In genomic region chr11:8497136-8497535, GRCm38 (mm10) we compare ENCODE assay signal across 10 mouse cellular contexts.
DNase-seq lines count a peak whose midpoint lies in the region; ATAC-seq and TF ChIP-seq lines count a peak whose summit lies in the region.
"Had no signal": no experiment of that assay in that cellular context is flagged by ENCODE, and none has a peak within 500 bp of the region (broad histone marks: within the 10 kb centered on the region; RNA-seq: fewer than 3 reads in every experiment).

No protein-coding gene starts in this region.

- H3K4me2 ChIP-seq in forebrain, embryonic 16.5 days (ENCODE audit: low read length) = no peak overlapping the region
- H3K4me2 ChIP-seq in forebrain, embryonic 14.5 days (ENCODE audit: low read length) = no peak overlapping the region
- no peak overlapping the region for H3K4me2 ChIP-seq in intestine, embryonic 14.5 days (ENCODE audit: low read length)
- H3K4me2 ChIP-seq in intestine, postnatal 0 days (replicated peaks; ENCODE audit: low read depth) = no peak overlapping the region
- H3K4me2 ChIP-seq: liver, embryonic 12.5 days; midbrain, embryonic 15.5 days had no signal

- DNase-seq in forebrain, embryonic 14.5 days (ENCODE audit: low spot score) = no peak
- no peak for DNase-seq in intestine, embryonic 14.5 days (ENCODE audit: low spot score)
- peak; percentile 21 for DNase-seq in kidney, adult 18-20 months
- DNase-seq in lung, postnatal 36 days = peak; percentile 62
- no peak for DNase-seq in thymus, adult 18-20 months
- no peak for DNase-seq in adrenal gland, adult (ENCODE audit: inconsistent age in 2 of 2, low spot score in 1 of 2)

- H3K4me1 ChIP-seq in forebrain, embryonic 16.5 days (replicated peaks; ENCODE audit: control insufficient read depth, insufficient read depth, low read length) = peaks cover 13% of the 10 kb centered on the region
- H3K4me1 ChIP-seq in forebrain, embryonic 14.5 days (ENCODE audit: control insufficient read depth, insufficient read depth, low read length) = 0 out of 2 replicates have a peak, but pooled peaks cover 2% of the 10 kb centered on the region
- H3K4me1 ChIP-seq in intestine, embryonic 14.5 days (replicated peaks; ENCODE audit: control insufficient read depth, insufficient read depth, low read length) = peaks cover 26% of the 10 kb centered on the region
- H3K4me1 ChIP-seq in intestine, postnatal 0 days (replicated peaks; ENCODE audit: control insufficient read depth, insufficient read depth, low read length) = peaks cover 16% of the 10 kb centered on the region

- 0 out of 2 replicates have a peak, but pooled peaks have one; percentile 5 for ATAC-seq in forebrain, embryonic 16.5 days
- no peak for ATAC-seq in forebrain, embryonic 14.5 days
- 0 out of 2 replicates have a peak, but pooled peaks have one; percentile 5 for ATAC-seq in intestine, embryonic 14.5 days (replicated peaks; ENCODE audit: low FRiP score, low TSS enrichment, low read depth)
- ATAC-seq in intestine, postnatal 0 days = no peak
- ATAC-seq: liver, embryonic 12.5 days; midbrain, embryonic 15.5 days had no signal

- H3K9me3 ChIP-seq in forebrain, embryonic 16.5 days (ENCODE audit: control insufficient read depth, low read length) = no peaks in the 10 kb centered on the region
- H3K9me3 ChIP-seq in forebrain, embryonic 14.5 days (replicated peaks; ENCODE audit: control insufficient read depth, low read length) = no peaks in the 10 kb centered on the region
- H3K9me3 ChIP-seq in intestine, embryonic 14.5 days (ENCODE audit: control insufficient read depth, low read length) = no peaks in the 10 kb centered on the region
- no peaks in the 10 kb centered on the region for H3K9me3 ChIP-seq in intestine, postnatal 0 days (ENCODE audit: control insufficient read depth)
- H3K9me3 ChIP-seq: liver, embryonic 12.5 days; midbrain, embryonic 15.5 days had no signal

- no peaks in the 10 kb centered on the region for H3K27me3 ChIP-seq in forebrain, embryonic 16.5 days (replicated peaks; ENCODE audit: control insufficient read depth, insufficient read depth, low read length)
- H3K27me3 ChIP-seq in forebrain, embryonic 14.5 days (replicated peaks; ENCODE audit: control insufficient read depth, insufficient read depth, low read length) = no peaks in the 10 kb centered on the region
- H3K27me3 ChIP-seq in intestine, embryonic 14.5 days (replicated peaks; ENCODE audit: control insufficient read depth, insufficient read depth, low read length) = no peaks in the 10 kb centered on the region
- H3K27me3 ChIP-seq in intestine, postnatal 0 days (replicated peaks; ENCODE audit: control insufficient read depth, insufficient read depth, low read length) = no peaks in the 10 kb centered on the region
- H3K27me3 ChIP-seq: liver, embryonic 12.5 days; midbrain, embryonic 15.5 days had no signal

- no peak overlapping the region for H3K9ac ChIP-seq in forebrain, embryonic 16.5 days (replicated peaks; ENCODE audit: low read depth, low read length)
- no peak overlapping the region for H3K9ac ChIP-seq in forebrain, embryonic 14.5 days (ENCODE audit: low read length)
- no peak overlapping the region for H3K9ac ChIP-seq in intestine, embryonic 14.5 days (ENCODE audit: low read length)
- no peak overlapping the region for H3K9ac ChIP-seq in intestine, postnatal 0 days (ENCODE audit: low read depth, low read length)
- H3K9ac ChIP-seq: liver, embryonic 12.5 days; midbrain, embryonic 15.5 days had no signal

- 96% methylated on average over 6 of the region's 6 CpGs for WGBS in forebrain, embryonic 16.5 days
- WGBS in forebrain, embryonic 14.5 days = 90% methylated on average over 6 of the region's 6 CpGs
- WGBS in intestine, embryonic 14.5 days = 83% methylated on average over 6 of the region's 6 CpGs
- 62% methylated on average over 6 of the region's 6 CpGs for WGBS in intestine, postnatal 0 days

- TF ChIP-seq CTCF in intestine, postnatal 0 days (IDR thresholded peaks at IDR 0.05; ENCODE audit: low read depth) = no peak

- no peak overlapping the region for H3K4me3 ChIP-seq in forebrain, embryonic 16.5 days (replicated peaks; ENCODE audit: low read length)
- no peak overlapping the region for H3K4me3 ChIP-seq in forebrain, embryonic 14.5 days (ENCODE audit: low read depth, low read length)
- H3K4me3 ChIP-seq in intestine, embryonic 14.5 days (ENCODE audit: low read depth, low read length) = no peak overlapping the region
- no peak overlapping the region for H3K4me3 ChIP-seq in intestine, postnatal 0 days (ENCODE audit: low read depth, low read length)
- H3K4me3 ChIP-seq: liver, embryonic 12.5 days; midbrain, embryonic 15.5 days had no signal

- no peaks in the 10 kb centered on the region for H3K36me3 ChIP-seq in forebrain, embryonic 16.5 days (ENCODE audit: control insufficient read depth, insufficient read depth)
- H3K36me3 ChIP-seq in forebrain, embryonic 14.5 days (ENCODE audit: control insufficient read depth, insufficient read depth, low read length) = no peaks in the 10 kb centered on the region
- H3K36me3 ChIP-seq in intestine, embryonic 14.5 days (ENCODE audit: control insufficient read depth, insufficient read depth, low read length) = peaks cover 31% of the 10 kb centered on the region
- peaks cover 26% of the 10 kb centered on the region for H3K36me3 ChIP-seq in intestine, postnatal 0 days (ENCODE audit: control insufficient read depth, insufficient read depth)
- H3K36me3 ChIP-seq: midbrain, embryonic 15.5 days had no signal

- H3K27ac ChIP-seq in forebrain, embryonic 16.5 days (ENCODE audit: low read length) = no peak overlapping the region
- H3K27ac ChIP-seq in forebrain, embryonic 14.5 days (ENCODE audit: low read depth, low read length) = no peak overlapping the region
- peak overlapping the region; percentile 76 for H3K27ac ChIP-seq in intestine, embryonic 14.5 days (ENCODE audit: low read depth)
- H3K27ac ChIP-seq in intestine, postnatal 0 days (ENCODE audit: low read depth, low read length) = no peak overlapping the region; the same call in 1 of the 2 replicates
- H3K27ac ChIP-seq: liver, embryonic 12.5 days; midbrain, embryonic 15.5 days had no signal

Comparison
In these comparisons a context has a peak if more than half of its experiments do, and no peak if none do; other contexts are left out.
1. ATAC-seq: peak in forebrain, embryonic 16.5 days (single experiment) and intestine, embryonic 14.5 days (single experiment); none in forebrain, embryonic 14.5 days (single experiment) and intestine, postnatal 0 days (single experiment).
2. DNase-seq: peak in kidney, adult 18-20 months (single experiment) and lung, postnatal 36 days (single experiment); none in forebrain, embryonic 14.5 days (single experiment), intestine, embryonic 14.5 days (single experiment), thymus, adult 18-20 months (0 of 2) and adrenal gland, adult (0 of 2).